Mouse (Mus musculus): ENCODE data around the gene Znrf3.

The Znrf3 gene

GRCm38 (mm10) chr11:5242158-5242557, 202.5 kb downstream of the Znrf3 start:
- ATAC-seq (ENCODE audit: low TSS enrichment) = no peak

- ATAC-seq (ENCODE audit: low TSS enrichment) = no peak
Observed at GRCm38 (mm10) chr11:5239706-5240690, 204.6 kb downstream of the Znrf3 start.
